Mouse (Mus musculus): Measurements from ENCODE around the gene Srpr.

Gene Srpr

GRCm38 (mm10) chr9:35199772-35200471 lies at the start of gene Srpr, which contains the start of gene Tirap:
Srpr (plus strand) TSS chr9:35200175.
Tirap (minus strand) TSS chr9:35200291.
- CTCF ChIA-PET, result interaction anchor here (0.6 kb wide), 1 partner anchor 29 kb away, joined by 4 read pairs; no protein-coding TSS in a partner anchor

- CTCF ChIA-PET, result no interaction called here
Measured at GRCm38 (mm10) chr9:35152923-35153322, 47.1 kb upstream of the Srpr start.

GRCm38 (mm10) chr9:35156002-35156710 lies 43.8 kb upstream of the Srpr start:
- CTCF ChIA-PET, result interaction anchor here (0.6 kb wide), 1 partner anchor 10 kb away, joined by 10 read pairs; no protein-coding TSS in a partner anchor

- CTCF ChIA-PET, result no interaction called here
Measured at GRCm38 (mm10) chr9:35156862-35157261, 43.1 kb upstream of the Srpr start.

GRCm38 (mm10) chr9:35158477-35158876 lies 41.5 kb upstream of the Srpr start:
- CTCF ChIA-PET, result interaction anchor here (0.7 kb wide), 1 partner anchor 383 kb away, joined by 9 read pairs; no protein-coding TSS in a partner anchor

- CTCF ChIA-PET, result no interaction called here
Measured at GRCm38 (mm10) chr9:35160662-35161061, 39.3 kb upstream of the Srpr start.

- CTCF ChIA-PET, result no interaction called here
Measured at GRCm38 (mm10) chr9:35161721-35162120, 38.3 kb upstream of the Srpr start.

GRCm38 (mm10) chr9:35163011-35163690 lies 36.8 kb upstream of the Srpr start:
- CTCF ChIA-PET, result interaction anchor here (0.6 kb wide), 1 partner anchor 179 kb away, joined by 21 read pairs; no protein-coding TSS in a partner anchor

- CTCF ChIA-PET, result interaction anchor here (0.6 kb wide), 2 partner anchors 111 to 180 kb away, joined by 3 to 21 read pairs; no protein-coding TSS in a partner anchor
Measured at GRCm38 (mm10) chr9:35164142-35164874, 35.7 kb upstream of the Srpr start.

- CTCF ChIA-PET, result interaction anchor here (0.7 to 0.8 kb wide), 2 partner anchors 10 to 377 kb away, joined by 3 to 10 read pairs; no protein-coding TSS in a partner anchor
Measured at GRCm38 (mm10) chr9:35166144-35166797, 33.7 kb upstream of the Srpr start.

- CTCF ChIA-PET, result interaction anchor here (0.7 to 0.8 kb wide), 2 partner anchors 11 to 378 kb away, joined by 3 to 10 read pairs; no protein-coding TSS in a partner anchor
Measured at GRCm38 (mm10) chr9:35166798-35167635, 33.0 kb upstream of the Srpr start.

GRCm38 (mm10) chr9:35170071-35170470 lies 29.9 kb upstream of the Srpr start:
- CTCF ChIA-PET, result no interaction called here

- CTCF ChIA-PET, result no interaction called here
Measured at GRCm38 (mm10) chr9:35173331-35173730, 26.6 kb upstream of the Srpr start.

- CTCF ChIA-PET, result no interaction called here
Measured at GRCm38 (mm10) chr9:35175251-35176123, 24.5 kb upstream of the Srpr start, which contains the start of gene Dcps. Dcps (minus strand) TSS chr9:35176061.

- CTCF ChIA-PET, result no interaction called here
Measured at GRCm38 (mm10) chr9:35176124-35176659, 23.8 kb upstream of the Srpr start.

- CTCF ChIA-PET, result no interaction called here
Measured at GRCm38 (mm10) chr9:35182832-35183231, 17.1 kb upstream of the Srpr start.

GRCm38 (mm10) chr9:35183359-35183758 lies 16.6 kb upstream of the Srpr start:
- CTCF ChIA-PET, result no interaction called here

- CTCF ChIA-PET, result no interaction called here
Measured at GRCm38 (mm10) chr9:35186430-35186829, 13.5 kb upstream of the Srpr start.
